Mouse (Mus musculus) liver, adult 2 months (tissue): ENCODE measurements around the gene Eci1. TPM values are rescaled to one million over a fixed set of nuclear protein-coding genes. Genes with fewer than 3 reads are reported as not detected.
"Not testable (repeated sequence)": the region's sequence is repeated elsewhere in the genome, so short reads cannot be mapped to it uniquely, and the experiment has no call there.

ENCODE experiments used
- DNase-seq: peaks from one replicate; pipeline ENCODE4 v3.0.0-alpha.2; 2011; ENCODE audit warnings: low read depth, low spot score; ENCODE audit errors: extremely low read depth
- H3K27ac ChIP-seq: fragments of 200-500 bp; replicated peaks from 2 replicates; pipeline ENCODE4 v1.5.1; 2012; ENCODE audit warnings: low read depth, mild to moderate bottlenecking, control low read depth, inconsistent platforms, low read length; ENCODE audit not compliant: insufficient read depth
- H3K27me3 ChIP-seq: fragments of 200-500 bp; 2 replicates; pipeline ENCODE4 v1.6.1; 2012; ENCODE audit warnings: mild to moderate bottlenecking, moderate library complexity, low read length, inconsistent platforms; ENCODE audit not compliant: control insufficient read depth, insufficient read depth
- H3K36me3 ChIP-seq: fragments of 200-500 bp; 2 replicates; pipeline ENCODE4 v1.6.1; 2012; ENCODE audit warnings: low read length, inconsistent platforms; ENCODE audit not compliant: control insufficient read depth, insufficient read depth
- H3K4me1 ChIP-seq: fragments of 200-500 bp; 2 replicates; pipeline ENCODE4 v1.6.1; 2011; ENCODE audit warnings: low read length; ENCODE audit not compliant: control insufficient read depth, insufficient read depth
- H3K4me3 ChIP-seq: fragments of 200-500 bp; 2 replicates; pipeline ENCODE4 v1.5.1; 2011; ENCODE audit warnings: low read depth, mild to moderate bottlenecking, control low read depth, low read length, moderate library complexity; ENCODE audit not compliant: insufficient read depth
- H3K79me2 ChIP-seq: fragments of 200-500 bp; 2 replicates; pipeline ENCODE4 v1.6.1; 2012; ENCODE audit warnings: inconsistent platforms, mild to moderate bottlenecking, low read length, moderate library complexity; ENCODE audit not compliant: control insufficient read depth, insufficient read depth
- H3K9ac ChIP-seq: fragments of 200-500 bp; 2 replicates; pipeline ENCODE4 v1.6.1; 2012; ENCODE audit warnings: low read depth, mild to moderate bottlenecking, control low read depth, inconsistent platforms, low read length
- CTCF ChIP-seq: fragments of 200-500 bp; IDR thresholded peaks from 2 replicates; pipeline ENCODE4 v1.5.1; 2011; ENCODE audit warnings: low read depth, low read length, control low read depth
- POLR2A ChIP-seq: fragments of 200-500 bp; IDR thresholded peaks from 2 replicates; pipeline ENCODE4 v1.6.1; 2011; ENCODE audit warnings: low read length, control low read depth; ENCODE audit not compliant: insufficient read depth; ENCODE audit errors: extremely low read depth
- WGBS: fragments of 180-500 bp; shearing (Covaris S2); methylation state at CpG from one replicate; pipeline ENCODE4 v1.1.7; 2018; 5-methylcytosine and 5-hydroxymethylcytosine counted together
- polyA plus RNA-seq: library from polyadenylated mRNA; depleted of rRNA; stranded (reverse); fragments of >200 nt; gene quantifications from 2 replicates; pipeline ENCODE4 v1.2.3, GENCODE M21; 2012
- total RNA-seq: library from RNA; depleted of rRNA; stranded (reverse); fragments of >200 nt; gene quantifications from 2 replicates; pipeline ENCODE4 v1.2.3, GENCODE M21; 2014

Eci1 gene
- total and polyA plus RNA-seq, 2 experiments, result 218 to 249 TPM

DNA sequence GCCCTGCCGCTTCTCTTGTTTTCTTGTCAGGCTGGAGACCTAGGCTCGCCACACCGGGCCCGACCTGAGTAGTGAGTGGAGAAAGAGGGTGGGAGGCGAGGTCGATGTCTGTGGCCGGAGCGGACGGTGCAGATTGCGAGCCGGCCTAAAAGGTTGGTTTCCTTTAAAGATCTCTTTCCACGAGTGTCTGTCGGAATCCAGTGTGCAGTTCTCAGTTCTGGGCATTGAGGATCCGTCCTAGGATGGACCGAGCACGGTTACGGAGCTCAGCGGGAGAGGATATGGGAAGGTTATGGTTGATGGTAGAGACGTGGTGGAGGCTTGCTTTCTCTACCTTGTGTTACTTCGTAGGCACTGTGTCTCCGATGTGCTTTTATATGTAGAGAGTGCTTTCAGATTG is 11.4 kb upstream of the Eci1 start:
- peaks cover 7% of the 10 kb centered on the region for H3K4me1 ChIP-seq
- DNase-seq, result no peak

GRCm38 (mm10) chr17:24416051-24416652 is 10.3 kb upstream of the Eci1 start:
- Histone ChIP-seq H3K4me1 (peaks cover 7% of the 10 kb centered on the region), H3K27me3 (no peaks in the 10 kb centered on the region), H3K4me3 (no peak overlapping the region), H3K79me2 (peaks cover 26% of the 10 kb centered on the region; the same call in 1 of the 2 replicates), H3K27ac (no peak overlapping the region; the same call in 1 of the 2 replicates), H3K36me3 (peaks cover 28% of the 10 kb centered on the region), H3K9ac (peak overlapping the region; percentile 41)
- peak; percentile 61 for DNase-seq
- TF ChIP-seq POLR2A, result no peak
- no peak for TF ChIP-seq CTCF
- WGBS, result 43% methylated on average over 3 of the region's 3 CpGs

More for the DNA sequence above, 11.4 kb upstream of the Eci1 start:
- Histone ChIP-seq H3K4me3 (peak overlapping the region; percentile 80), H3K27ac (peak overlapping the region; percentile 66), H3K36me3 (peaks cover 19% of the 10 kb centered on the region), H3K9ac (peak overlapping the region; percentile 81), H3K79me2 (peaks cover 26% of the 10 kb centered on the region; the same call in 1 of the 2 replicates), H3K27me3 (no peaks in the 10 kb centered on the region)
- no peak for TF ChIP-seq CTCF
- no peak for TF ChIP-seq POLR2A
- under 1% methylated on average over 21 of the region's 21 CpGs for WGBS

DNA sequence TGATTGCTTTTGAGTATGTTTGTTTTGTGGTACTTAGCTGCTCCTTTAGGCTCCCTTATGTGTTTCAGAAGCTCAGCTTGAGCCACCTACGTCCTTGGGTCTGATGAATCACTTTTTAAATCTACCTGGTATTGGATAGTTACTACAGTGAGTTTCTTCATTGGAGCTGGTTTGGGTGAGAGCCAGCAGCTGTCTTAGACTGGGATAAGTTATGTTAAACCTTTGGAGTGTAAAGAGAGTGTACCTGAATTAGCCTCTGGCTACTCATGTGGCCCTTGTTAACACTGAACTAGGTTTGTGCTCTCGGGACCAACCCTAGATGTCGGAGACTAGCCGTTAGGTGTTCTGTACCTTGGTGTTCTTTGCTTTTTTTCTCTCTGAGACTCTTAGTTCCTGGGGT is 3.3 kb upstream of the Eci1 start:
- Histone ChIP-seq H3K4me1 (no peaks in the 10 kb centered on the region), H3K27ac (no peak overlapping the region), H3K4me3 (no peak overlapping the region), H3K9ac (no peak overlapping the region), H3K36me3 (peaks cover 59% of the 10 kb centered on the region), H3K27me3 (no peaks in the 10 kb centered on the region), H3K79me2 (peaks cover 4% of the 10 kb centered on the region; the same call in 1 of the 2 replicates)
- no peak for TF ChIP-seq CTCF
- TF ChIP-seq POLR2A, result no peak
- no peak for DNase-seq
- 98% methylated on average over 4 of the region's 4 CpGs for WGBS

DNA sequence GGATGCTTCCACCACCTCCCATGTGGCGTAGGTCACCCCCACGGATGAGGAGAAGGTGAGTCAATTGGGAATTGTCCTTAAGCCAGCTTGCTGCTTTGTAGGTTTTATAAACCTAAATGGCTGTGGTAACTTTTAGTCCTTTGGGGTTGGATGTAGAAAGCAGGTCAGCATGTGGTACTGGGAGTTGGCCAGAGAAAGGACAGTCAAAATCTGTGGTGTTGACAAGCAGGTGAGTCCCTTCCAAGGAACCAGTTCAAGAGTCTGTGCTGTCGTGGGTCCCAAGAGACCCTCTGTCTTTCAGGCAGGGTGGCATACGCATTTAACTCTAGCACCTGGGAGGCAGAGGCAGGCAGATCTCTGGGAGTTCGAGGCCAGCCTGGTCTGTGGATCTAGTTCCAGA is 2.0 kb upstream of the Eci1 start:
- Histone ChIP-seq H3K36me3 (peaks cover 49% of the 10 kb centered on the region), H3K4me3 (no peak overlapping the region), H3K79me2 (no peaks in the 10 kb centered on the region; the same call in 1 of the 2 replicates), H3K4me1 (no peaks in the 10 kb centered on the region), H3K9ac (no peak overlapping the region), H3K27me3 (no peaks in the 10 kb centered on the region), H3K27ac (no peak overlapping the region)
- WGBS, result 95% methylated on average over 5 of the region's 5 CpGs
- no peak for TF ChIP-seq POLR2A
- no peak for DNase-seq

- WGBS, result 98% methylated on average over 6 of the region's 8 CpGs
- DNase-seq, H3K27ac ChIP-seq, H3K4me1 ChIP-seq, H3K79me2 ChIP-seq, H3K4me3 ChIP-seq, H3K9ac ChIP-seq, H3K27me3 ChIP-seq: not testable (repeated sequence)
- peaks cover 40% of the 10 kb centered on the region for H3K36me3 ChIP-seq
These were observed 1.1 kb upstream of the Eci1 start for GRCm38 (mm10) chr17:24425326-24425725.

GRCm38 (mm10) chr17:24425905-24426304 is 536 bp upstream of the Eci1 start:
- Histone ChIP-seq H3K4me3 (no peak overlapping the region), H3K4me1 (peaks cover 6% of the 10 kb centered on the region), H3K36me3 (peaks cover 35% of the 10 kb centered on the region), H3K79me2 (peaks cover 12% of the 10 kb centered on the region; the same call in 1 of the 2 replicates), H3K9ac (no peak overlapping the region), H3K27ac (peak overlapping the region; percentile 18; the same call in 1 of the 2 replicates), H3K27me3 (no peaks in the 10 kb centered on the region)
- 90% methylated on average over 7 of the region's 7 CpGs for WGBS
- DNase-seq, result no peak
- TF ChIP-seq CTCF (no peak), POLR2A (no peak)
